Mouse (Mus musculus): ENCODE data around the gene Nfib.

The Nfib gene

GRCm38 (mm10) chr4:82494829-82495228 lies 210.7 kb downstream of the Nfib start:
- DNase-seq, result no peak

GRCm38 (mm10) chr4:82494424-82494823 lies 211.1 kb downstream of the Nfib start:
- no peak for DNase-seq

- DNase-seq, result no peak
Measured at GRCm38 (mm10) chr4:82493865-82494264, 211.7 kb downstream of the Nfib start.

- DNase-seq, result no peak
Measured at GRCm38 (mm10) chr4:82493363-82493762, 212.2 kb downstream of the Nfib start.

GRCm38 (mm10) chr4:82492737-82493136 lies 212.8 kb downstream of the Nfib start:
- DNase-seq, result no peak

- no peak for DNase-seq
Measured at GRCm38 (mm10) chr4:82489939-82490338, 215.6 kb downstream of the Nfib start.

- DNase-seq, result peak in 1 of 2 experiments; percentile 34
Measured at GRCm38 (mm10) chr4:82485910-82486309, 219.6 kb downstream of the Nfib start.

GRCm38 (mm10) chr4:82483871-82484270 lies 221.7 kb downstream of the Nfib start:
- DNase-seq, result peak in 1 of 2 experiments; percentile 18

GRCm38 (mm10) chr4:82483298-82483697 lies 222.3 kb downstream of the Nfib start:
- DNase-seq, result no peak

- no peak for DNase-seq
Measured at GRCm38 (mm10) chr4:82480635-82481034, 224.9 kb downstream of the Nfib start.

- no peak for DNase-seq
Measured at GRCm38 (mm10) chr4:82479394-82479793, 226.2 kb downstream of the Nfib start.

GRCm38 (mm10) chr4:82477742-82478141 lies 227.8 kb downstream of the Nfib start:
- no peak for DNase-seq

- DNase-seq, result peak in 1 of 2 experiments; percentile 26
Measured at GRCm38 (mm10) chr4:82476411-82476810, 229.1 kb downstream of the Nfib start.

GRCm38 (mm10) chr4:82474334-82474733 lies 231.2 kb downstream of the Nfib start:
- no peak for DNase-seq

- no peak for DNase-seq
Measured at GRCm38 (mm10) chr4:82470938-82471320, 234.6 kb downstream of the Nfib start.

- peak in 1 of 2 experiments; percentile 42 for DNase-seq
Measured at GRCm38 (mm10) chr4:82470212-82470937, 235.2 kb downstream of the Nfib start.

- no peak for DNase-seq
Measured at GRCm38 (mm10) chr4:82468944-82469343, 236.6 kb downstream of the Nfib start.

GRCm38 (mm10) chr4:82466717-82467116 lies 238.8 kb downstream of the Nfib start:
- peak; percentile 73 to 82 for DNase-seq

GRCm38 (mm10) chr4:82466144-82466543 lies 239.4 kb downstream of the Nfib start:
- peak; percentile 43 to 47 for DNase-seq

- peak; percentile 74 to 79 for DNase-seq
Measured at GRCm38 (mm10) chr4:82464051-82464632, 241.4 kb downstream of the Nfib start.

GRCm38 (mm10) chr4:82463189-82463715 lies 242.3 kb downstream of the Nfib start:
- peak in 1 of 2 experiments; percentile 18 for DNase-seq

- DNase-seq, result no peak
Measured at GRCm38 (mm10) chr4:82461676-82462075, 243.9 kb downstream of the Nfib start.

GRCm38 (mm10) chr4:82458895-82459294 lies 246.7 kb downstream of the Nfib start:
- no peak for DNase-seq

- DNase-seq, result no peak
Measured at GRCm38 (mm10) chr4:82456908-82457307, 248.6 kb downstream of the Nfib start.
